Mouse (Mus musculus) forebrain, embryonic 14.5 days (tissue): ENCODE measurements around the gene Klf6. TPM values are rescaled to one million over a fixed set of nuclear protein-coding genes. Genes with fewer than 3 reads are reported as not detected.

ENCODE experiments used
- ATAC-seq: fragments of 200-750 bp; cut with Nextera tagmentation; 2 replicates; pipeline ENCODE4 v1.8.0; 2017; ENCODE audit warnings: mild to moderate bottlenecking, moderate library complexity
- DNase-seq: peaks from one replicate; pipeline ENCODE4 v3.0.0-alpha.2; 2015; ENCODE audit warnings: low spot score
- H3K27ac ChIP-seq: fragments of 300-500 bp; sonication (generic); 2 replicates; pipeline ENCODE4 v1.5.1; 2014; ENCODE audit warnings: low read depth, mild to moderate bottlenecking, control low read depth, low read length, moderate library complexity
- H3K27me3 ChIP-seq: fragments of 300-500 bp; sonication (generic); replicated peaks from 2 replicates; pipeline ENCODE4 v1.6.1; 2014; ENCODE audit warnings: low read length, control low read depth, mixed read lengths; ENCODE audit not compliant: control insufficient read depth, insufficient read depth
- H3K36me3 ChIP-seq: fragments of 300-500 bp; sonication (generic); 2 replicates; pipeline ENCODE4 v1.6.1; 2014; ENCODE audit warnings: low read length, control low read depth; ENCODE audit not compliant: control insufficient read depth, insufficient read depth
- H3K4me1 ChIP-seq: fragments of 300-500 bp; sonication (generic); 2 replicates; pipeline ENCODE4 v1.6.1; 2014; ENCODE audit warnings: antibody characterized with exemption, low read length, control low read depth; ENCODE audit not compliant: control insufficient read depth, insufficient read depth
- H3K4me2 ChIP-seq: fragments of 300-500 bp; sonication (generic); 2 replicates; pipeline ENCODE4 v1.6.1; 2014; ENCODE audit warnings: mild to moderate bottlenecking, control low read depth, low read length
- H3K4me3 ChIP-seq: fragments of 300-500 bp; sonication (generic); 2 replicates; pipeline ENCODE4 v1.5.1; 2014; ENCODE audit warnings: low read depth, low read length, control low read depth
- H3K9ac ChIP-seq: fragments of 300-500 bp; sonication (generic); 2 replicates; pipeline ENCODE4 v1.6.1; 2014; ENCODE audit warnings: mild to moderate bottlenecking, low read length, control low read depth, moderate library complexity
- H3K9me3 ChIP-seq: fragments of 300-500 bp; sonication (generic); replicated peaks from 2 replicates; pipeline ENCODE4 v1.6.1; 2016; ENCODE audit warnings: low read length, control low read depth, mixed read lengths; ENCODE audit not compliant: control insufficient read depth
- WGBS: fragments of 180-500 bp; shearing (Covaris S2); extraction: QIAGEN DNeasy Blood & Tissue Kit; methylation state at CpG from one replicate; pipeline ENCODE4 v1.1.7; 2014; 5-methylcytosine and 5-hydroxymethylcytosine counted together
- polyA plus RNA-seq: library from polyadenylated mRNA; unstranded; fragments of >200 nt; fragmentation: Nextera tagmentation; extraction: Ambion mirVana; gene quantifications from 2 replicates; pipeline ENCODE4 v1.2.1, GENCODE M21; 2014

The Klf6 gene
- polyA plus RNA-seq, 1 experiment from 2014 or later, result 56.9 TPM

DNA sequence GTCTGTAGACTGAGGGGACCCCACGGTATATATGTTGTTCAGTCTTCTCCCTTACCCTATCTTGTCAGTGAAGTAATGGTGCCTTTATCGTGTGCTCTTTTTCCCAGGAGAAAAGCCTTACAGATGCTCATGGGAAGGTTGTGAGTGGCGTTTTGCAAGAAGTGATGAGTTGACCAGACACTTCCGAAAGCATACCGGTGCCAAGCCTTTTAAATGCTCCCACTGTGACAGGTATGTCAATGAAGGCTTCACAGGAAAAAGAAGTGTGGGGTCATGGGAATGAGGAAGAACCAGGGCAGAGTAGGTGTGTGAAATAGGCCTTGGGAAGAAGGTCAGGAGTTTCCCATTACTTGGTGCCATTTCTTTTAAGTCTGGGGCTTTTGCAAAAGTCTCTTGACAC, 5.2 kb downstream of the Klf6 start:
- H3K4me2 ChIP-seq, result peak overlapping the region; percentile 68; the same call in 1 of the 2 replicates
- H3K4me1 ChIP-seq, result peaks cover 3% of the 10 kb centered on the region
- 93% methylated on average over 5 of the region's 5 CpGs for WGBS
- H3K27me3 ChIP-seq, result no peaks in the 10 kb centered on the region
- peaks cover 37% of the 10 kb centered on the region for H3K36me3 ChIP-seq
- H3K4me3 ChIP-seq, result no peak overlapping the region
- no peak overlapping the region for H3K9ac ChIP-seq
- H3K9me3 ChIP-seq, result no peaks in the 10 kb centered on the region
- DNase-seq (no peak), ATAC-seq (no peak)
- H3K27ac ChIP-seq, result no peak overlapping the region

DNA sequence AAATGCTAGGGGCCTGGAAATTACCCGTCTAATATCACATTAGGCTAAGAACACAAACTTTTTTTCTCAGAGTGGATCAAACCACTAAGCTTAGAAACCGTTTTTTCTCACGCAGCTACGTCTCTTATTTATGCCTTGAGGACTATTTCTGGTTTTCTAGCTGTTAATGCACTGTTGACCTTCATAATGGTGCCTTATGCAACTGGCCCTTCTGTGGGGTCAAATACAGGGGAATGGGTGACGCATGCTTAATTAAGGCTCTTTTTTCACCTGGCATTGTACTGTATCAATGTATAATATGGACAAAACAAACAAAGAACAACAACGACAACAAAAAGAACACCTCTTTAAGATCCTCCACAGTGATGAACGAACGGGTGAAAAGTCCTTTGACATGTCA, 7.1 kb downstream of the Klf6 start:
- peaks cover 3% of the 10 kb centered on the region for H3K4me1 ChIP-seq
- ATAC-seq (no peak), DNase-seq (no peak)
- H3K27ac ChIP-seq, result no peak overlapping the region
- H3K9me3 ChIP-seq, result no peaks in the 10 kb centered on the region
- H3K4me2 ChIP-seq, result no peak overlapping the region
- H3K4me3 ChIP-seq, result no peak overlapping the region
- H3K27me3 ChIP-seq, result no peaks in the 10 kb centered on the region
- WGBS, result 75% methylated on average over 8 of the region's 8 CpGs
- H3K36me3 ChIP-seq, result peaks cover 37% of the 10 kb centered on the region
- no peak overlapping the region for H3K9ac ChIP-seq

DNA sequence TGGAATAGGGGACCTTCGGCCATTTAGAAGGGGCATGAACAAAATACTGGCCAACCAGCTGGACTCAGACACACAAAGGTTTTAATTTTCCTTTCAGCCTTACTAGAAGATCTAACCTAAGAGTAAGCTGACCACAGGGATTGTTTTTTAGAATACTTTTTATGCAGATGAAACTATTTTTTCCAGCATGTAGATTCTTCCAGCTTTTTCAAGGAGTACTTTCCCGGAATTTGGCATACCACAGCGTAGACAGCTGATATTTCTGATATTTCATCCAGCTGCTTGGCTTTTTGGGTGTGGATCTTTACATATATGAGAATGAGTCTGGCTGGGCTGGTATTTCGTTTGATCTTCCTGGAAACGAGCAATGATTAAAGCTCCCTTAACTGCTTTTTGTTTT, 8.2 kb downstream of the Klf6 start:
- Histone ChIP-seq H3K27ac (no peak overlapping the region), H3K27me3 (no peaks in the 10 kb centered on the region), H3K9ac (no peak overlapping the region), H3K36me3 (peaks cover 37% of the 10 kb centered on the region), H3K9me3 (no peaks in the 10 kb centered on the region), H3K4me3 (no peak overlapping the region), H3K4me1 (no peaks in the 10 kb centered on the region; the same call in 1 of the 2 replicates), H3K4me2 (no peak overlapping the region)
- 34% methylated on average over 5 of the region's 5 CpGs for WGBS
- ATAC-seq (no peak), DNase-seq (peak; percentile 14)

DNA sequence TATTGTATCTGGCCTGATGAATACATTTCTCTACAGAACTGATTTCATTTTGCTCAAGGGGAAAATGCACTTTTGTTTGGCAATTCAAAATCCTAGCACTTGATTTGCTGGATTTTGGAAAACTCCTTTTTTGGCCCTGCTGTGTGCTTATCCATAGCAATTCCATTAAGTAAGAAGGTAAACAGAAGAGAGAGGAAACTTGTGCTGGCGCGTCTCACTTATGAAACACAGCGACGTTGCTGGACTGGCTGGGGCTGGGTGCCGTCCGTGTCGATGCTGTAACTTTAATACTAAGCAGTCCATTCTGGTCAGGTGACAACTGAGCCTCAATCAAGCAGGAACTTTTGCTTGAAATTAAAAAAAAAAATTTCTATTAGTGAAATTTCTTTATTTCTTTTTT, 8.6 kb downstream of the Klf6 start:
- H3K4me2 ChIP-seq, result no peak overlapping the region
- H3K4me1 ChIP-seq, result no peaks in the 10 kb centered on the region; the same call in 1 of the 2 replicates
- no peak overlapping the region for H3K9ac ChIP-seq
- no peaks in the 10 kb centered on the region for H3K9me3 ChIP-seq
- H3K27me3 ChIP-seq, result no peaks in the 10 kb centered on the region
- 4% methylated on average over 7 of the region's 7 CpGs for WGBS
- no peak overlapping the region for H3K27ac ChIP-seq
- DNase-seq (peak; percentile 28), ATAC-seq (no peak)
- H3K36me3 ChIP-seq, result peaks cover 33% of the 10 kb centered on the region
- no peak overlapping the region for H3K4me3 ChIP-seq

DNA sequence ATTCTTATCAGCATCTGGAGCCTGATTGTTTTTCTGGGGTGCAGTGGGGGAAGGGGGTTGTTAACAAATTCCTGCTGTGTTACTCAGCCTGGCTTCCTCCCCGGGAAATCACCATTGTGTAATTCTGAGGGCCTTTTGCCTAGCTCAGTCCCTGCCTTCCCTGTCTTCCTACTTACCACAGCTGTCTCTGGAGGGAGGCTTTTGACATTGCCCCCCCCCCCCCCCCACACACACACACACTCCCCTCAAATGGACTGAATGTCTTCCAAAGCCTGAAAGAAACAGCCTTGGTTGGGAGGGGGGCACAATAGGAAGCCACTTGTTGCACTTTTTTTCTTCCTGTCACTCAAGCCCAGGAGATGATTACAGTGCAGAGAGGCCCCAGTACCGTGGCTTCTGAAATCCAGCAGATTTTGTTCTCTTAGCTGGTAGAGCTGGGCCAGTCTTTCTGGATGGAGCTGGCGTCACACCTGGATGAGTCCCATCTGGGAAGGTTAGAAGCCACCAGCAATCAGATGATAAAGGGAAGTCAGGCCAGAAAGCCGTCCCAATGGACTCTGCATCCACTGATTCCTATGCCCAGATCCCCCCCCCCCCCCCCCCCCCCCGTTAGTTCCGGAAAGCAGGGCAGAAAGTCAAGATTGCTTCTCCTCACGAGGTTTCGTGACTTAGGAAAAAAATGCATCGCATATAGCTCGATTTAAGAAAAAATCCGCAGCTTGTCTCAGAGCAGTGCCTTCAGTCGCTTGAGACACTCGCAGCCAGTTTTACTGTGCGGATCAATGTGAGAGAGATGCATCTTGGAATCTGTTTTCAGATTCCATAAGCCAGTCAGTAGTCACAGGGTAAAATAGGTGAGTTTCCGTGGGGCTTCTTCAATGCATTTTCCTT, 9.3 kb downstream of the Klf6 start:
- H3K27ac ChIP-seq, result no peak overlapping the region
- peak; percentile 27 for DNase-seq
- no peaks in the 10 kb centered on the region for H3K9me3 ChIP-seq
- no peak overlapping the region for H3K4me3 ChIP-seq
- H3K36me3 ChIP-seq, result peaks cover 26% of the 10 kb centered on the region
- 18% methylated on average over 15 of the region's 15 CpGs for WGBS
- H3K4me1 ChIP-seq, result no peaks in the 10 kb centered on the region; the same call in 1 of the 2 replicates
- no peak overlapping the region for H3K9ac ChIP-seq
- no peaks in the 10 kb centered on the region for H3K27me3 ChIP-seq
- no peak overlapping the region for H3K4me2 ChIP-seq
- peak; percentile 69 for ATAC-seq

DNA sequence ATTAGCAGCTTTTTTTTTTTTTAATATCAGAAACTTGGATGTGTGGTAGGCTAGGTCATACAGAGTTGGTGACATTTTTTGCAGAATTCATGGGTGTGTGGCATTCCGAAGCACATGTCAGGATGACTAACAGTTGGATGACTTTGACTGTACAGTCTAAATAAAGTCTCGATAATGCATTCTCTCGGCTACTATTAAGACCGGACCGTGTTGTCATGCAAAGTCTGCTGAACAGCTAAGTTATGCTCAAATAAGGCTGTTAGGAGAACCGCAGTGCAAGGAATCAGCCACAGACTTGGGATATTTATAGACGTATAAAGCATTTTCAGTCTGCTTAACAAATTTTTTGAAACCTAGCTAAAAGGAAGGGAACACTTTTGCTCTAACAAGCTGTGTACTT, 10.1 kb downstream of the Klf6 start:
- H3K9me3 ChIP-seq, result no peaks in the 10 kb centered on the region
- H3K27me3 ChIP-seq, result no peaks in the 10 kb centered on the region
- no peak overlapping the region for H3K27ac ChIP-seq
- H3K4me2 ChIP-seq, result no peak overlapping the region
- 74% methylated on average over 7 of the region's 7 CpGs for WGBS
- no peak overlapping the region for H3K9ac ChIP-seq
- no peak for DNase-seq
- H3K36me3 ChIP-seq, result peaks cover 18% of the 10 kb centered on the region
- no peak for ATAC-seq
- H3K4me1 ChIP-seq, result no peaks in the 10 kb centered on the region; the same call in 1 of the 2 replicates
- H3K4me3 ChIP-seq, result no peak overlapping the region

DNA sequence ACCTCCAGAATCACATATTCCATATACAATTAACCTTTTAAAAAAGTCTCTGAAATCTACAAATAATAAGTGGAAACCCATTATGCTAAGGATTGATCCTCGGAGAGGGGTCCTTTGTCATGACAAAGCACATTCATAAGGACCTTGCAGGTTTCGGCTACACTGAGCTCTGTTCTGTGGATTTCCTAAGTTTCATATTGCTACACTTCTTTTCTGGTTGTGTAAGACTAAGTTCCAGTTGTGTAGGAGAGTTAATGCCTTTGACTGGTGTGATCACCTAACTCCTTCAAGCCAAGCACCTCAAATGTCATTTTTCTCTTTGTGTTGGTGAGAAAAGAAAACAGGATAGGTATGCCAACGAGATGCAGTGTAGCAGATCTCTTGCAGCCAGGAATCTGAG, 12.4 kb downstream of the Klf6 start:
- H3K4me1 ChIP-seq, result no peaks in the 10 kb centered on the region; the same call in 1 of the 2 replicates
- no peak overlapping the region for H3K27ac ChIP-seq
- H3K27me3 ChIP-seq, result no peaks in the 10 kb centered on the region
- H3K4me2 ChIP-seq, result no peak overlapping the region
- no peak for ATAC-seq
- WGBS, result 73% methylated on average over 3 of the region's 3 CpGs
- H3K36me3 ChIP-seq, result peaks cover 1% of the 10 kb centered on the region; the same call in 1 of the 2 replicates
- no peak for DNase-seq
- no peaks in the 10 kb centered on the region for H3K9me3 ChIP-seq
- H3K4me3 ChIP-seq, result no peak overlapping the region
- H3K9ac ChIP-seq, result no peak overlapping the region

DNA sequence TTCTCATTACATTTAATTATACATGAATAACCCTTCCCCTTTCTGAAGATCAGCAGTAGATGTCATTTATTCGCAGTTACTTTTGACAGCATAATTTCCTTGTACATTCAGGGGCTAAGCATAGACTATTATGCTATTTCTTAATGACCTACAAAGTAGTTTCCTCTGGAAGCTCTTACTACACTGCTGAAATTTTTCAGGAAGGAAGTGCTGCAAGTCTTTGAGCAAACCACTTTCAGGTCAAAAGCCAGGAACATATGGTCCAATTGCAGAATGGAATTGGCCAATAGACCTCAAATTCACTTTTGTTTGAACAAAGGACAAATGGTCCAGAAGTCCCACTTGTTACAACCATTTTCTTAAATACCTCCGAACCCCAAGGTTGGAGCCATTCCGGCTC, 14.2 kb downstream of the Klf6 start:
- DNase-seq (no peak), ATAC-seq (no peak)
- H3K27ac ChIP-seq, result no peak overlapping the region
- no peak overlapping the region for H3K4me3 ChIP-seq
- no peaks in the 10 kb centered on the region for H3K9me3 ChIP-seq
- H3K9ac ChIP-seq, result no peak overlapping the region
- no peaks in the 10 kb centered on the region for H3K27me3 ChIP-seq
- no peaks in the 10 kb centered on the region for H3K36me3 ChIP-seq
- H3K4me1 ChIP-seq, result no peaks in the 10 kb centered on the region; the same call in 1 of the 2 replicates
- no peak overlapping the region for H3K4me2 ChIP-seq
- WGBS, result 94% methylated on average over 3 of the region's 3 CpGs

DNA sequence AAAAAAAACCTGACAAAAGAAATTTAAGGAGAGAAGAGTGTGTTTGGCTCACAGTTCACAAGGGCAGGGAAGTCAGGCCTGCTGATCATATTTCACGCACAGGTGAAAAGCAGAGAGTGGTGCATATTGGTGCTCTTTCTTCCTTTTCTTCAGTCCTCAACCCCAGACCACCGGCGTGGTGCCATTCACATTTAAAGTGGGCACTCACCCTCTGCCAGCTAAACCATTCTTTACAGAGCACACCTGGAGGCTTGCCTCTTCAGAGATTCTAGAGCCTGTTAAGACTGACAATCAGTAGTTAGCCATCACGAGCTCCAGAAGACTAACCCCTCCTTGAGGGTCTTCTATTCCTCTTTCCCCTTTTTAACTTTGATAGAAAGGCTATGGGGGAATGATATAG, 17.5 kb downstream of the Klf6 start:
- Histone ChIP-seq H3K27ac (no peak overlapping the region), H3K4me1 (no peaks in the 10 kb centered on the region), H3K9me3 (no peaks in the 10 kb centered on the region), H3K27me3 (no peaks in the 10 kb centered on the region), H3K4me2 (no peak overlapping the region), H3K9ac (no peak overlapping the region), H3K36me3 (no peaks in the 10 kb centered on the region), H3K4me3 (no peak overlapping the region)
- DNase-seq, result no peak
- no peak for ATAC-seq
- 69% methylated on average over 4 of the region's 4 CpGs for WGBS
